Mouse (Mus musculus) liver, embryonic 16.5 days (tissue): ENCODE measurements around the gene Sephs1. TPM values are rescaled to one million over a fixed set of nuclear protein-coding genes. Genes with fewer than 3 reads are reported as not detected.

Source experiments
- ATAC-seq: fragments of 200-750 bp; cut with Nextera tagmentation; 2 replicates; pipeline ENCODE4 v1.8.0; 2017; ENCODE audit warnings: low read depth, mild to moderate bottlenecking, moderate number of reproducible peaks, moderate library complexity
- H3K27ac ChIP-seq: fragments of 300-500 bp; sonication (generic); 2 replicates; pipeline ENCODE4 v1.5.1; 2014; ENCODE audit warnings: mild to moderate bottlenecking, low read length
- H3K27me3 ChIP-seq: fragments of 300-500 bp; sonication (generic); 2 replicates; pipeline ENCODE4 v1.6.1; 2014; ENCODE audit warnings: low read depth, low read length, mixed read lengths; ENCODE audit not compliant: control insufficient read depth, insufficient read depth
- H3K36me3 ChIP-seq: fragments of 300-500 bp; sonication (generic); 2 replicates; pipeline ENCODE4 v1.6.1; 2014; ENCODE audit warnings: mild to moderate bottlenecking; ENCODE audit not compliant: control insufficient read depth, insufficient read depth
- H3K4me1 ChIP-seq: fragments of 300-500 bp; sonication (generic); 2 replicates; pipeline ENCODE4 v1.6.1; 2014; ENCODE audit warnings: low read depth, low read length, mixed read lengths; ENCODE audit not compliant: control insufficient read depth
- H3K4me2 ChIP-seq: fragments of 300-500 bp; sonication (generic); 2 replicates; pipeline ENCODE4 v1.6.1; 2014; ENCODE audit warnings: low read depth, low read length, mixed read lengths
- H3K4me3 ChIP-seq: fragments of 300-500 bp; sonication (generic); 2 replicates; pipeline ENCODE4 v1.5.1; 2014; ENCODE audit warnings: low read depth, mild to moderate bottlenecking, low read length
- H3K9ac ChIP-seq: fragments of 300-500 bp; sonication (generic); 2 replicates; pipeline ENCODE4 v1.6.1; 2014; ENCODE audit warnings: low read depth, low read length
- H3K9me3 ChIP-seq: fragments of 300-500 bp; sonication (generic); replicated peaks from 2 replicates; pipeline ENCODE4 v1.6.1; 2016; ENCODE audit warnings: low read length; ENCODE audit not compliant: control insufficient read depth
- WGBS: fragments of 180-500 bp; shearing (Covaris S2); extraction: QIAGEN DNeasy Blood & Tissue Kit; methylation state at CpG from one replicate; pipeline ENCODE4 v1.1.7; 2014; ENCODE audit not compliant: insufficient replicate concordance; 5-methylcytosine and 5-hydroxymethylcytosine counted together
- polyA plus RNA-seq: library from polyadenylated mRNA; unstranded; fragments of >200 nt; fragmentation: Nextera tagmentation; extraction: Ambion mirVana; gene quantifications from 2 replicates; pipeline ENCODE4 v1.2.1, GENCODE M21; 2015

Gene Sephs1
- polyA plus RNA-seq, 1 experiment from 2014 or later = 22.7 TPM

GRCm38 (mm10) chr2:4872740-4873139 lies 8.6 kb upstream of the Sephs1 start:
- no peaks in the 10 kb centered on the region for H3K9me3 ChIP-seq
- H3K9ac ChIP-seq = no peak overlapping the region
- no peaks in the 10 kb centered on the region for H3K27me3 ChIP-seq
- no peak for ATAC-seq
- no peak overlapping the region for H3K4me2 ChIP-seq
- WGBS = 37% methylated on average over 9 of the region's 9 CpGs
- no peak overlapping the region for H3K4me3 ChIP-seq
- no peak overlapping the region for H3K27ac ChIP-seq
- H3K36me3 ChIP-seq = no peaks in the 10 kb centered on the region
- no peaks in the 10 kb centered on the region for H3K4me1 ChIP-seq

- WGBS = 50% methylated on average over 6 of the region's 6 CpGs
- Histone ChIP-seq H3K27me3 (no peaks in the 10 kb centered on the region), H3K4me3 (no peak overlapping the region), H3K9me3 (no peaks in the 10 kb centered on the region), H3K36me3 (no peaks in the 10 kb centered on the region), H3K9ac (no peak overlapping the region), H3K27ac (no peak overlapping the region), H3K4me1 (no peaks in the 10 kb centered on the region), H3K4me2 (no peak overlapping the region)
- no peak for ATAC-seq
Observed at GRCm38 (mm10) chr2:4873331-4873730, 8.0 kb upstream of the Sephs1 start.

- ATAC-seq = no peak
- H3K27ac ChIP-seq = no peak overlapping the region
Observed at GRCm38 (mm10) chr2:4875090-4875489, 6.3 kb upstream of the Sephs1 start.

GRCm38 (mm10) chr2:4876131-4876530 lies 5.2 kb upstream of the Sephs1 start:
- WGBS = 36% methylated on average over 3 of the region's 3 CpGs

More at GRCm38 (mm10) chr2:4875090-4875489, 6.3 kb upstream of the Sephs1 start:
- Histone ChIP-seq H3K4me1 (no peaks in the 10 kb centered on the region), H3K4me3 (no peak overlapping the region), H3K9ac (no peak overlapping the region), H3K36me3 (no peaks in the 10 kb centered on the region), H3K4me2 (no peak overlapping the region), H3K27me3 (no peaks in the 10 kb centered on the region), H3K9me3 (no peaks in the 10 kb centered on the region)
- WGBS = 18% methylated on average over 1 of the region's 1 CpGs

GRCm38 (mm10) chr2:4880737-4881349 lies 521 bp upstream of the Sephs1 start:
- H3K4me2 ChIP-seq = peak overlapping the region; percentile 92
- H3K9me3 ChIP-seq = no peaks in the 10 kb centered on the region
- peaks cover 21% of the 10 kb centered on the region for H3K4me1 ChIP-seq
- H3K27ac ChIP-seq = peak overlapping the region; percentile 95
- H3K9ac ChIP-seq = peak overlapping the region; percentile 98
- peak overlapping the region; percentile 95 for H3K4me3 ChIP-seq
- no peaks in the 10 kb centered on the region for H3K27me3 ChIP-seq
- H3K36me3 ChIP-seq = peaks cover 1% of the 10 kb centered on the region
- 8% methylated on average over 20 of the region's 20 CpGs for WGBS
- ATAC-seq = no peak

More at GRCm38 (mm10) chr2:4876131-4876530, 5.2 kb upstream of the Sephs1 start:
- no peak for ATAC-seq
- Histone ChIP-seq H3K9ac (no peak overlapping the region), H3K27me3 (no peaks in the 10 kb centered on the region), H3K36me3 (no peaks in the 10 kb centered on the region), H3K4me2 (no peak overlapping the region), H3K27ac (no peak overlapping the region), H3K9me3 (no peaks in the 10 kb centered on the region), H3K4me3 (no peak overlapping the region), H3K4me1 (peaks cover 7% of the 10 kb centered on the region)

GRCm38 (mm10) chr2:4882249-4882791 lies 956 bp downstream of the Sephs1 start:
- WGBS = under 1% methylated on average over 49 of the region's 63 CpGs
- H3K36me3 ChIP-seq = peaks cover 8% of the 10 kb centered on the region
- H3K27ac ChIP-seq = peak overlapping the region; percentile 95
- H3K4me1 ChIP-seq = peaks cover 21% of the 10 kb centered on the region
- H3K4me3 ChIP-seq = peak overlapping the region; percentile 95
- peak overlapping the region; percentile 92 for H3K4me2 ChIP-seq
- H3K27me3 ChIP-seq = no peaks in the 10 kb centered on the region
- peak; percentile 46 for ATAC-seq
- H3K9ac ChIP-seq = peak overlapping the region; percentile 98
- H3K9me3 ChIP-seq = no peaks in the 10 kb centered on the region

- H3K27me3 ChIP-seq = no peaks in the 10 kb centered on the region
- WGBS = 2% methylated on average over 18 of the region's 18 CpGs
- H3K4me1 ChIP-seq = peaks cover 21% of the 10 kb centered on the region
- H3K4me2 ChIP-seq = peak overlapping the region; percentile 92
- ATAC-seq = no peak
- peak overlapping the region; percentile 95 for H3K27ac ChIP-seq
- H3K36me3 ChIP-seq = peaks cover 15% of the 10 kb centered on the region
- H3K9ac ChIP-seq = peak overlapping the region; percentile 98
- no peaks in the 10 kb centered on the region for H3K9me3 ChIP-seq
- peak overlapping the region; percentile 95 for H3K4me3 ChIP-seq
Observed at GRCm38 (mm10) chr2:4883009-4883704, 1.8 kb downstream of the Sephs1 start.

GRCm38 (mm10) chr2:4886896-4887295 lies 5.5 kb downstream of the Sephs1 start:
- Histone ChIP-seq H3K27ac (no peak overlapping the region), H3K4me2 (no peak overlapping the region), H3K36me3 (peaks cover 16% of the 10 kb centered on the region), H3K9ac (no peak overlapping the region), H3K4me1 (peaks cover 14% of the 10 kb centered on the region), H3K27me3 (no peaks in the 10 kb centered on the region), H3K9me3 (no peaks in the 10 kb centered on the region), H3K4me3 (no peak overlapping the region)
- WGBS = 81% methylated on average over 6 of the region's 6 CpGs
- no peak for ATAC-seq

- Histone ChIP-seq H3K27me3 (no peaks in the 10 kb centered on the region), H3K9ac (no peak overlapping the region), H3K4me2 (no peak overlapping the region), H3K4me3 (no peak overlapping the region), H3K9me3 (no peaks in the 10 kb centered on the region), H3K36me3 (peaks cover 49% of the 10 kb centered on the region), H3K27ac (no peak overlapping the region), H3K4me1 (no peaks in the 10 kb centered on the region)
- no peak for ATAC-seq
- 88% methylated on average over 2 of the region's 2 CpGs for WGBS
Observed at GRCm38 (mm10) chr2:4895598-4895997, 14.2 kb downstream of the Sephs1 start.
